ENCODE assay signal across 8 mouse cellular contexts in the genomic region with DNA sequence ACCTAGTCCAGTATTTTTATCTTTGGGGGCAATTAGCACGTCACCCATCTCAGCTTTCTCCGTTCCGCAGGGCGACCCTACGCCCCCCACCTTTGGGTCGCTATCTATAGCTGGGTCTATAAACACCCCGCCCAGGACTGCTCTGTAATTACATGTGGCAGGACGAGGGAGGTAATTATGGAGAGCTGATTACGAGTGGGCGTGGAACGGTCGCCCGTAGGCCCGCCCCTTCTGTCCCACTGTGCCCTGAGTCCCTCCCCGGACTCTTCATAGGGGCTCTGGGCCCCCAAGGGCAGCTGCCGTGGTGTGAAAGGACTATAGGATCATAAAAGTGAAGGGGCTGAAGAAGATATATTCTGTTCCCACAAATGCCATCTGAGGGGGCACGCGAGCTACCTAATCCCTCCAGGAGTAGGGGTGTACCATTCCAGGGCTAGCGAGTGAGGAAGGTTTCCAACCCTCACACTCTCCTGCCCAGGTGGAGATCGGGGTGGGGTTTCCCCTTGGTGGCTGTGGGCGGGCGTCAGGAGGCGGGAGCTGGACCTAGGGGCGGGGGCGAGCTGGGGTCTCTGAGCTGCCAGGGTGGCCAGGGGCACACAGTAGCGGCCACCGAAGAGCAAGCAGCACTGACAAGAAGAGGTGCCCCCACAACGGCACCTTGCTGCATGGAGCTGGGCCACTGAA. TPM values are rescaled to one million over a fixed set of nuclear protein-coding genes. Genes with fewer than 3 reads are reported as not detected.
A peak's percentile ranks its signal among the peaks of the same experiment; 100 is the strongest.
DNase-seq lines count a peak whose midpoint lies in the region; ATAC-seq and TF ChIP-seq lines count a peak whose summit lies in the region.

A gene (plus strand): TSS at position 560 of the 684 bp plus-strand sequence.

- H3K4me2 ChIP-seq in heart, embryonic 13.5 days, result peak within 1 kb of the TSS; percentile 64
- H3K4me2 ChIP-seq in forebrain, embryonic 16.5 days (ENCODE audit: low read length), result peak within 1 kb of the TSS; percentile 72

- no peaks in the 10 kb centered on the region for H3K9me3 ChIP-seq in heart, embryonic 13.5 days
- no peaks in the 10 kb centered on the region for H3K9me3 ChIP-seq in forebrain, embryonic 16.5 days (ENCODE audit: control insufficient read depth, low read length)

- peaks cover 40% of the 10 kb centered on the region for H3K36me3 ChIP-seq in heart, embryonic 13.5 days
- peaks cover 19% of the 10 kb centered on the region for H3K36me3 ChIP-seq in forebrain, embryonic 16.5 days (ENCODE audit: control insufficient read depth, insufficient read depth)

- DNase-seq in heart, adult 18-20 months, result no peak
- DNase-seq in cerebellum, adult 8-10 months, result peak; percentile 19
- DNase-seq in left cerebral cortex, adult 2 months (ENCODE audit: extremely low spot score in 1 of 2, low spot score in 2 of 2), result no peak
- DNase-seq in adipocyte (ENCODE audit: low spot score), result no peak

- no peak; the same call in 1 of the 2 replicates for TF ChIP-seq CTCF in left cerebral cortex, adult 2 months (IDR thresholded peaks at IDR 0.05)

- no peak within 1 kb of the TSS for H3K27ac ChIP-seq in heart, embryonic 13.5 days (replicated peaks)
- no peak within 1 kb of the TSS for H3K27ac ChIP-seq in forebrain, embryonic 16.5 days (ENCODE audit: low read length)
- H3K27ac ChIP-seq in left cerebral cortex, adult 2 months, result peak within 1 kb of the TSS; percentile 74

- H3K27me3 ChIP-seq in heart, embryonic 13.5 days (replicated peaks), result peaks cover 65% of the 10 kb centered on the region
- no peaks in the 10 kb centered on the region for H3K27me3 ChIP-seq in forebrain, embryonic 16.5 days (replicated peaks; ENCODE audit: control insufficient read depth, insufficient read depth, low read length)

- intact Hi-C loops in left cerebral cortex, adult 2 months (cut with DNase I), result no loop called here

- ATAC-seq in heart, embryonic 13.5 days (ENCODE audit: extremely low read depth, insufficient number of reproducible peaks, low FRiP score, low TSS enrichment), result 0 out of 2 replicates have a peak, but pooled peaks have one; percentile 26
- peak; percentile 72 for ATAC-seq in forebrain, embryonic 16.5 days
- no peak for ATAC-seq in monocyte, adult 5-6 weeks (replicated peaks; ENCODE audit: insufficient number of reproducible peaks, low FRiP score, low TSS enrichment, poor library complexity, severe bottlenecking)
- no peak for ATAC-seq in activated CD4-positive, CD25-positive, alpha-beta regulatory T cell, adult 4 months

- 8% methylated on average over 28 of the region's 28 CpGs for WGBS in heart, embryonic 13.5 days
- WGBS in forebrain, embryonic 16.5 days, result 3% methylated on average over 28 of the region's 28 CpGs

- peak within 1 kb of the TSS; percentile 36 for H3K4me3 ChIP-seq in heart, embryonic 13.5 days
- H3K4me3 ChIP-seq in forebrain, embryonic 16.5 days (replicated peaks; ENCODE audit: low read length), result peak within 1 kb of the TSS; percentile 33
- peak within 1 kb of the TSS; percentile 32 for H3K4me3 ChIP-seq in left cerebral cortex, adult 2 months

- H3K4me1 ChIP-seq in heart, embryonic 13.5 days, result peaks cover 33% of the 10 kb centered on the region
- peaks cover 21% of the 10 kb centered on the region for H3K4me1 ChIP-seq in forebrain, embryonic 16.5 days (replicated peaks; ENCODE audit: control insufficient read depth, insufficient read depth, low read length)

- peak within 1 kb of the TSS; percentile 68 for H3K9ac ChIP-seq in heart, embryonic 13.5 days
- H3K9ac ChIP-seq in forebrain, embryonic 16.5 days (replicated peaks; ENCODE audit: low read depth, low read length), result peak within 1 kb of the TSS; percentile 40

RNA-seq across cellular contexts. Expression of the gene that starts here (rescaled TPM):
- polyA plus RNA-seq in heart, embryonic 13.5 days (2015; fragmentation: Nextera tagmentation; extraction: Ambion mirVana), result 0.34 and 0.64 TPM in 2 replicates
- 1 to 10 TPM in 1 of 2 experiments, under 1 TPM in 1; 0.55 to 1.7 TPM for total RNA-seq in heart, adult 18-20 months (2021)
- polyA plus RNA-seq in forebrain, embryonic 16.5 days (2015; fragmentation: Nextera tagmentation; extraction: Ambion mirVana), result 2.3 and 4.0 TPM in 2 replicates
- total RNA-seq in left cerebral cortex, adult 2 months (2021), result 10 to 100 TPM; 11.3 to 15.2 TPM
- total RNA-seq in monocyte, adult 5-6 weeks (2017), result 1.5 to 11.2 TPM (median 4.7 TPM) in 3 replicates
- under 1 TPM; 0.07 to 0.20 TPM for polyA plus RNA-seq in activated CD4-positive, CD25-positive, alpha-beta regulatory T cell, adult 4 months (2017; shearing (Covaris generic))

Comparison
In these comparisons a context has a peak if more than half of its experiments do, and no peak if none do; other contexts are left out.
1. Peak in ATAC-seq, H3K4me3 ChIP-seq, H3K9ac ChIP-seq and H3K4me2 ChIP-seq in heart, embryonic 13.5 days; RNA of the gene not detected or under 1 TPM.